ENCODE assay signal across 25 mouse cellular contexts in genomic region chr15:96678871-96679773, GRCm38 (mm10). TPM values are rescaled to one million over a fixed set of nuclear protein-coding genes. Genes with fewer than 3 reads are reported as not detected.
DNase-seq lines count a peak whose midpoint lies in the region; ATAC-seq and TF ChIP-seq lines count a peak whose summit lies in the region.
"Had no signal": no experiment of that assay in that cellular context is flagged by ENCODE, and none has a peak within 500 bp of the region (broad histone marks: within the 10 kb centered on the region; RNA-seq: fewer than 3 reads in every experiment).

No protein-coding gene starts in this region.

- no peaks in the 10 kb centered on the region for H3K36me3 ChIP-seq in neural tube, embryonic 11.5 days (ENCODE audit: control insufficient read depth, insufficient read depth, low read length)
- H3K36me3 ChIP-seq in neural tube, embryonic 15.5 days, result no peaks in the 10 kb centered on the region
- no peaks in the 10 kb centered on the region for H3K36me3 ChIP-seq in ES-E14 (ENCODE audit: control insufficient read depth, insufficient read depth, low read length, poor library complexity, severe bottlenecking)
- no peaks in the 10 kb centered on the region for H3K36me3 ChIP-seq in intestine, embryonic 15.5 days
- H3K36me3 ChIP-seq: embryonic facial prominence, embryonic 12.5 days; embryonic facial prominence, embryonic 15.5 days; forebrain, embryonic 15.5 days; G1E; hindbrain, embryonic 10.5 days; hindbrain, embryonic 13.5 days had no signal

- 75% methylated on average over 19 of the region's 19 CpGs for WGBS in neural tube, embryonic 11.5 days
- WGBS in neural tube, embryonic 15.5 days, result 70% methylated on average over 19 of the region's 19 CpGs
- 50% methylated on average over 19 of the region's 19 CpGs for WGBS in intestine, embryonic 15.5 days

- in situ Hi-C loops in ES-E14 (cut with MboI; ENCODE audit: low sequenced_read_pairs in 2 of 2, unreplicated experiment in 2 of 2), result loop anchor here in 1 of 2 experiments (10.0 kb wide), 1 partner anchor 134 kb away; no protein-coding TSS in a partner anchor

- H3K4me2 ChIP-seq in neural tube, embryonic 11.5 days (ENCODE audit: low read depth), result no peak overlapping the region
- no peak overlapping the region for H3K4me2 ChIP-seq in neural tube, embryonic 15.5 days
- H3K4me2 ChIP-seq in intestine, embryonic 15.5 days (replicated peaks), result no peak overlapping the region; the same call in 1 of the 2 replicates
- H3K4me2 ChIP-seq: embryonic facial prominence, embryonic 12.5 days; embryonic facial prominence, embryonic 15.5 days; forebrain, embryonic 15.5 days; heart, embryonic 11.5 days; hindbrain, embryonic 13.5 days had no signal

- no peak for ATAC-seq in neural tube, embryonic 11.5 days (ENCODE audit: insufficient read depth, low FRiP score, low TSS enrichment)
- no peak for ATAC-seq in neural tube, embryonic 15.5 days (ENCODE audit: low FRiP score)
- peak; percentile 66 for ATAC-seq in intestine, embryonic 15.5 days
- ATAC-seq: CD4-positive, CD25-positive, alpha-beta regulatory T cell, adult 4 months; forebrain, embryonic 15.5 days; hindbrain, embryonic 16.5 days had no signal

- peak; percentile 5 for DNase-seq in neural tube, embryonic 11.5 days (ENCODE audit: low spot score)
- no peak for DNase-seq in ES-E14 (ENCODE audit: low read depth, low spot score)
- DNase-seq in yolk sac, embryonic 10.5 days (ENCODE audit: low spot score), result peak; percentile 66
- no peak for DNase-seq in thymus, postnatal 4 days
- DNase-seq in right cerebral cortex, postnatal 4 days, result no peak
- DNase-seq: adrenal gland, adult 2 months; adrenal gland, postnatal 14 days; cerebellum, adult 11 months; cerebellum, adult 2 months; cerebellum, adult 9-11 months; cerebellum, postnatal 25 days; gastrocnemius, postnatal 10 days; gastrocnemius, postnatal 36 days; heart, postnatal 36 days had no signal

- no peaks in the 10 kb centered on the region for H3K4me1 ChIP-seq in neural tube, embryonic 11.5 days (ENCODE audit: control insufficient read depth, insufficient read depth, low read length)
- H3K4me1 ChIP-seq in neural tube, embryonic 15.5 days, result peaks cover 11% of the 10 kb centered on the region
- no peaks in the 10 kb centered on the region for H3K4me1 ChIP-seq in ES-E14 (ENCODE audit: control insufficient read depth in 2 of 2, insufficient read depth in 2 of 2, low read length in 2 of 2, poor library complexity in 1 of 2)
- H3K4me1 ChIP-seq in intestine, embryonic 15.5 days (replicated peaks), result peaks cover 2% of the 10 kb centered on the region; the same call in 1 of the 2 replicates
- H3K4me1 ChIP-seq: forebrain, embryonic 15.5 days; hindbrain, embryonic 10.5 days; hindbrain, embryonic 13.5 days had no signal

- no peaks in the 10 kb centered on the region for H3K9me3 ChIP-seq in neural tube, embryonic 11.5 days (ENCODE audit: control insufficient read depth, low read length)
- no peaks in the 10 kb centered on the region for H3K9me3 ChIP-seq in neural tube, embryonic 15.5 days (replicated peaks)
- H3K9me3 ChIP-seq in ES-E14 (ENCODE audit: control insufficient read depth, insufficient read depth, low read depth, low read length), result no peaks in the 10 kb centered on the region
- no peaks in the 10 kb centered on the region for H3K9me3 ChIP-seq in intestine, embryonic 15.5 days
- H3K9me3 ChIP-seq: embryonic facial prominence, embryonic 12.5 days; embryonic facial prominence, embryonic 15.5 days; forebrain, embryonic 15.5 days; G1E; hindbrain, embryonic 10.5 days; hindbrain, embryonic 13.5 days had no signal

- H3K9ac ChIP-seq in neural tube, embryonic 11.5 days (ENCODE audit: low read length), result no peak overlapping the region
- no peak overlapping the region for H3K9ac ChIP-seq in neural tube, embryonic 15.5 days (replicated peaks)
- H3K9ac ChIP-seq in ES-E14 (ENCODE audit: insufficient read depth, low read depth, low read length, poor library complexity, severe bottlenecking), result no peak overlapping the region
- no peak overlapping the region for H3K9ac ChIP-seq in intestine, embryonic 15.5 days
- H3K9ac ChIP-seq: embryonic facial prominence, embryonic 12.5 days; embryonic facial prominence, embryonic 15.5 days; forebrain, embryonic 15.5 days; hindbrain, embryonic 13.5 days had no signal

- H3K27me3 ChIP-seq in neural tube, embryonic 11.5 days (ENCODE audit: control insufficient read depth, insufficient read depth, low read length), result no peaks in the 10 kb centered on the region
- H3K27me3 ChIP-seq in neural tube, embryonic 15.5 days (replicated peaks), result no peaks in the 10 kb centered on the region; the same call in 1 of the 2 replicates
- H3K27me3 ChIP-seq in intestine, embryonic 15.5 days (replicated peaks), result no peaks in the 10 kb centered on the region
- H3K27me3 ChIP-seq: embryonic facial prominence, embryonic 12.5 days; hindbrain, embryonic 13.5 days had no signal

- H3K27ac ChIP-seq in neural tube, embryonic 11.5 days (ENCODE audit: low read depth, low read length), result no peak overlapping the region
- no peak overlapping the region for H3K27ac ChIP-seq in neural tube, embryonic 15.5 days (replicated peaks)
- H3K27ac ChIP-seq in ES-E14 (ENCODE audit: insufficient read depth, low read depth, low read length, poor library complexity, severe bottlenecking), result no peak overlapping the region
- H3K27ac ChIP-seq in intestine, embryonic 15.5 days, result no peak overlapping the region
- H3K27ac ChIP-seq: embryonic facial prominence, embryonic 12.5 days; embryonic facial prominence, embryonic 15.5 days; forebrain, embryonic 15.5 days; hindbrain, embryonic 10.5 days; hindbrain, embryonic 13.5 days had no signal

- H3K4me3 ChIP-seq in neural tube, embryonic 11.5 days (ENCODE audit: low read depth, low read length), result no peak overlapping the region
- H3K4me3 ChIP-seq in neural tube, embryonic 15.5 days (replicated peaks), result no peak overlapping the region
- H3K4me3 ChIP-seq in ES-E14 (ENCODE audit: insufficient read depth in 1 of 2, low read depth in 1 of 2, low read length in 2 of 2, poor library complexity in 1 of 2, severe bottlenecking in 1 of 2), result no peak overlapping the region
- H3K4me3 ChIP-seq in intestine, embryonic 15.5 days (replicated peaks), result no peak overlapping the region
- H3K4me3 ChIP-seq: embryonic facial prominence, embryonic 12.5 days; embryonic facial prominence, embryonic 15.5 days; forebrain, embryonic 15.5 days; hindbrain, embryonic 10.5 days; hindbrain, embryonic 13.5 days had no signal

TF ChIP-seq in ES-E14, 5 proteins besides CTCF, POLR2A, EP300 and RAD21:
- TF ChIP-seq ZNF384 (IDR thresholded peaks at IDR 0.05; ENCODE audit: low read depth, low read length), result 0 out of 2 replicates have a peak, but pooled peaks have one; percentile 24
- TF ChIP-seq HCFC1 (IDR thresholded peaks at IDR 0.05; ENCODE audit: borderline replicate concordance, insufficient read depth, low read length), result no peak

RNA-seq across cellular contexts. Expression of gene Slc38a2, which starts 20.4 kb away (rescaled TPM):
- 217 and 219 TPM in 2 replicates for polyA plus RNA-seq in neural tube, embryonic 11.5 days (2014; fragmentation: Nextera tagmentation; extraction: Ambion mirVana)
- 89.3 and 93.9 TPM in 2 replicates for polyA plus RNA-seq in neural tube, embryonic 15.5 days (2015; fragmentation: Nextera tagmentation; extraction: Ambion mirVana)
- 262 and 326 TPM in 2 replicates for total RNA-seq in ES-E14 (2012; rRNA removed)
- 83.8 and 95.3 TPM in 2 replicates for polyA plus RNA-seq in intestine, embryonic 15.5 days (2015; fragmentation: Nextera tagmentation; extraction: Ambion mirVana)

RNA-seq across cellular contexts. Expression of gene Slc38a1, which starts 36.4 kb away (rescaled TPM):
- 122 and 124 TPM in 2 replicates for polyA plus RNA-seq in neural tube, embryonic 11.5 days (2014; fragmentation: Nextera tagmentation; extraction: Ambion mirVana)
- polyA plus RNA-seq in neural tube, embryonic 15.5 days (2015; fragmentation: Nextera tagmentation; extraction: Ambion mirVana), result 127 and 134 TPM in 2 replicates
- 95.6 and 99.8 TPM in 2 replicates for total RNA-seq in ES-E14 (2012; rRNA removed)
- 113 and 119 TPM in 2 replicates for polyA plus RNA-seq in intestine, embryonic 15.5 days (2015; fragmentation: Nextera tagmentation; extraction: Ambion mirVana)
- polyA plus RNA-seq: G1E had no signal

Comparison
In these comparisons a context has a peak if more than half of its experiments do, and no peak if none do; other contexts are left out.
1. DNase-seq: peak in neural tube, embryonic 11.5 days (single experiment) and yolk sac, embryonic 10.5 days (single experiment); none in ES-E14 (single experiment), thymus, postnatal 4 days (single experiment) and right cerebral cortex, postnatal 4 days (single experiment).